Mouse (Mus musculus): ENCODE data around the gene Cdc37l1. TPM values are rescaled to one million over a fixed set of nuclear protein-coding genes. Genes with fewer than 3 reads are reported as not detected.

Gene Cdc37l1
- total and polyA plus RNA-seq, 2 experiments from 2014 or later, result 36.2 to 61.8 TPM

GRCm38 (mm10) chr19:29047334-29048170, 57.4 kb downstream of the Cdc37l1 start, which contains the start of gene Ak3:
Gene Ak3 (minus strand): TSS chr19:29047961.
- peak; percentile 55 for TF ChIP-seq CTCF (IDR thresholded peaks at IDR 0.05; ENCODE audit: low read depth)
- H3K4me2 ChIP-seq (ENCODE audit: low read depth, low read length), result peak within 1 kb of the TSS; percentile 69
- peak; percentile 92 for ATAC-seq
- no peaks in the 10 kb centered on the region for H3K36me3 ChIP-seq (ENCODE audit: insufficient read depth, low read length)
- H3K9ac ChIP-seq (replicated peaks; ENCODE audit: low read length), result peak within 1 kb of the TSS; percentile 95
- H3K9me3 ChIP-seq (ENCODE audit: low read length), result no peaks in the 10 kb centered on the region
- H3K27me3 ChIP-seq (ENCODE audit: insufficient read depth, low read length), result no peaks in the 10 kb centered on the region
- DNase-seq (ENCODE audit: low spot score), result peak; percentile 79
- H3K4me3 ChIP-seq (ENCODE audit: low read length), result peak within 1 kb of the TSS; percentile 89
- under 1% methylated on average over 67 of the region's 68 CpGs for WGBS
- H3K4me1 ChIP-seq (ENCODE audit: insufficient read depth, low read length), result no peaks in the 10 kb centered on the region; the same call in 1 of the 2 replicates
- peak within 1 kb of the TSS; percentile 89 for H3K27ac ChIP-seq

GRCm38 (mm10) chr19:29049401-29050075, 59.4 kb downstream of the Cdc37l1 start:
- H3K9me3 ChIP-seq (ENCODE audit: low read length), result no peaks in the 10 kb centered on the region
- H3K36me3 ChIP-seq (ENCODE audit: insufficient read depth, low read length), result no peaks in the 10 kb centered on the region
- no peak overlapping the region for H3K4me3 ChIP-seq (ENCODE audit: low read length)
- no peaks in the 10 kb centered on the region for H3K4me1 ChIP-seq (ENCODE audit: insufficient read depth, low read length)
- TF ChIP-seq CTCF (IDR thresholded peaks at IDR 0.05; ENCODE audit: low read depth), result no peak
- DNase-seq (ENCODE audit: low spot score) (no peak), ATAC-seq (no peak)
- H3K27ac ChIP-seq, result no peak overlapping the region
- WGBS, result 74% methylated on average over 12 of the region's 12 CpGs
- no peaks in the 10 kb centered on the region for H3K27me3 ChIP-seq (ENCODE audit: insufficient read depth, low read length)
- H3K9ac ChIP-seq (replicated peaks; ENCODE audit: low read length), result no peak overlapping the region
- H3K4me2 ChIP-seq (ENCODE audit: low read depth, low read length), result no peak overlapping the region

GRCm38 (mm10) chr19:29050186-29050980, 60.2 kb downstream of the Cdc37l1 start:
- Histone ChIP-seq H3K27ac (no peak overlapping the region), H3K36me3 (ENCODE audit: insufficient read depth, low read length) (no peaks in the 10 kb centered on the region), H3K4me1 (ENCODE audit: insufficient read depth, low read length) (no peaks in the 10 kb centered on the region), H3K27me3 (ENCODE audit: insufficient read depth, low read length) (no peaks in the 10 kb centered on the region), H3K4me2 (ENCODE audit: low read depth, low read length) (no peak overlapping the region), H3K9ac (replicated peaks; ENCODE audit: low read length) (no peak overlapping the region), H3K4me3 (ENCODE audit: low read length) (no peak overlapping the region), H3K9me3 (ENCODE audit: low read length) (no peaks in the 10 kb centered on the region)
- no peak for TF ChIP-seq CTCF (IDR thresholded peaks at IDR 0.05; ENCODE audit: low read depth)
- no peak for ATAC-seq
- 71% methylated on average over 9 of the region's 9 CpGs for WGBS
- DNase-seq (ENCODE audit: low spot score), result no peak

- H3K9me3 ChIP-seq (ENCODE audit: low read length), result no peaks in the 10 kb centered on the region
- ATAC-seq, result no peak
- no peak overlapping the region for H3K9ac ChIP-seq (replicated peaks; ENCODE audit: low read length)
- TF ChIP-seq CTCF (IDR thresholded peaks at IDR 0.05; ENCODE audit: low read depth), result no peak
- DNase-seq (ENCODE audit: low spot score), result no peak
- H3K4me3 ChIP-seq (ENCODE audit: low read length), result no peak overlapping the region
- H3K36me3 ChIP-seq (ENCODE audit: insufficient read depth, low read length), result no peaks in the 10 kb centered on the region
- H3K4me2 ChIP-seq (ENCODE audit: low read depth, low read length), result no peak overlapping the region
- H3K27me3 ChIP-seq (ENCODE audit: insufficient read depth, low read length), result no peaks in the 10 kb centered on the region
- no peaks in the 10 kb centered on the region for H3K4me1 ChIP-seq (ENCODE audit: insufficient read depth, low read length)
- 94% methylated on average over 12 of the region's 12 CpGs for WGBS
- no peak overlapping the region for H3K27ac ChIP-seq
Measured at GRCm38 (mm10) chr19:29052786-29053185, 62.6 kb downstream of the Cdc37l1 start.

- Histone ChIP-seq H3K9ac (replicated peaks; ENCODE audit: low read length) (no peak overlapping the region), H3K36me3 (ENCODE audit: insufficient read depth, low read length) (no peaks in the 10 kb centered on the region)
Measured at GRCm38 (mm10) chr19:29054594-29054993, 64.4 kb downstream of the Cdc37l1 start.

GRCm38 (mm10) chr19:29055469-29055868, 65.3 kb downstream of the Cdc37l1 start:
- Histone ChIP-seq H3K4me2 (ENCODE audit: low read depth, low read length) (no peak overlapping the region), H3K27me3 (ENCODE audit: insufficient read depth, low read length) (no peaks in the 10 kb centered on the region), H3K27ac (no peak overlapping the region), H3K4me3 (ENCODE audit: low read length) (no peak overlapping the region), H3K4me1 (ENCODE audit: insufficient read depth, low read length) (no peaks in the 10 kb centered on the region), H3K9ac (replicated peaks; ENCODE audit: low read length) (no peak overlapping the region), H3K9me3 (ENCODE audit: low read length) (no peaks in the 10 kb centered on the region), H3K36me3 (ENCODE audit: insufficient read depth, low read length) (no peaks in the 10 kb centered on the region)
- no peak for ATAC-seq
- DNase-seq (ENCODE audit: low spot score), result no peak
- WGBS, result 83% methylated on average over 4 of the region's 4 CpGs
- TF ChIP-seq CTCF (IDR thresholded peaks at IDR 0.05; ENCODE audit: low read depth), result no peak

More at GRCm38 (mm10) chr19:29054594-29054993, 64.4 kb downstream of the Cdc37l1 start:
- no peak for TF ChIP-seq CTCF (IDR thresholded peaks at IDR 0.05; ENCODE audit: low read depth)
- Histone ChIP-seq H3K27ac (no peak overlapping the region), H3K4me3 (ENCODE audit: low read length) (no peak overlapping the region), H3K4me1 (ENCODE audit: insufficient read depth, low read length) (no peaks in the 10 kb centered on the region), H3K4me2 (ENCODE audit: low read depth, low read length) (no peak overlapping the region), H3K9me3 (ENCODE audit: low read length) (no peaks in the 10 kb centered on the region), H3K27me3 (ENCODE audit: insufficient read depth, low read length) (no peaks in the 10 kb centered on the region)
- WGBS, result 84% methylated on average over 6 of the region's 6 CpGs
- no peak for ATAC-seq
- DNase-seq (ENCODE audit: low spot score), result no peak

All from hindbrain, postnatal 0 days (tissue).